Mouse (Mus musculus): ENCODE measurements at regions not wholly inside any gene's neighbourhood (a gene's known extent, or its start where the extent isn't known, plus 50 kb on each side); places are given as distances from the start of the nearest gene placed in this dataset.

DNA sequence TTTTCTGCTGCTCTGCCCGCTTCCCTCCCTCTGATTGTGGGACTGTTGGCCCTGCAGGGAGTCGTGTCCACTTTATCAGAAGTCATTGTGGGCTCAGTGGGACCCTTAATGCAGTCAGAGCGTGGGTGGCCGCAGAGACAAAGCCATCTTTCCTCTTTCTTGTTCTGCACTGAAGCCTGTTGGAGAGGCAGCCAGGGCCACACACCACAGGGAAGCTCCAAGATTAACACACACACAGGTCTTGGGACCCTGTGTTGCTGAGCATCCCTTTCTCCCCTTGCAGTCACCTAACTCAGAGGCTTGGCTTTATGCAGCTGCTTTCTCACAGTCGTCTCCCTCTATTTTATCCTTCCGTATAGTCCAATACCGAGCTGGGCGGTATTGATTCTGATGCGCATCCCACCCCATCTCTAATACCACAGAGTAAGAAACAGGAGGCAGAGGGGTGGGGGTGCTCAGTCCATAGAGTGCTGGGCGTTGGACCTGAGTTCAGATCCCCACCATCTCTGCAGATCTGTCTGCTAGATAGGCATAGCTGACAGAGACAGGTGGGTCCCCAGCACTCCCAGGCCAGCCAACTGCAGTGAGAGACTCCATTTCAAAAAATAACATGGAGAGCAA, 63.4 kb upstream of the Atp1a1 start:
- TF ChIP-seq CTCF (IDR thresholded peaks at IDR 0.05; ENCODE audit: borderline replicate concordance, control insufficient read depth, extremely low read depth, insufficient read depth, low read length, poor library complexity) (no peak), POLR2A (IDR thresholded peaks at IDR 0.05; ENCODE audit: control insufficient read depth, extremely low read depth, insufficient read depth, low read length, poor library complexity) (no peak)

Data from thymus, adult 2 months (tissue).